Mouse (Mus musculus) small intestine, adult 2 months (tissue): ENCODE results near the gene Pofut1. TPM values are rescaled to one million over a fixed set of nuclear protein-coding genes. Genes with fewer than 3 reads are reported as not detected.

Experiments used
- H3K27ac ChIP-seq: fragments of 200-500 bp; 2 replicates; pipeline ENCODE4 v1.5.1; 2012; ENCODE audit warnings: low read depth, low read length, control low read depth, inconsistent platforms; ENCODE audit not compliant: insufficient read depth
- H3K27me3 ChIP-seq: fragments of 200-500 bp; 2 replicates; pipeline ENCODE4 v1.6.1; 2012; ENCODE audit warnings: mild to moderate bottlenecking, moderate library complexity, low read length, inconsistent platforms; ENCODE audit not compliant: control insufficient read depth, insufficient read depth
- H3K36me3 ChIP-seq: fragments of 200-500 bp; 2 replicates; pipeline ENCODE4 v1.6.1; 2012; ENCODE audit warnings: mild to moderate bottlenecking, low read length, control low read depth, inconsistent platforms; ENCODE audit not compliant: control insufficient read depth, insufficient read depth
- H3K4me1 ChIP-seq: fragments of 200-500 bp; 2 replicates; pipeline ENCODE4 v1.6.1; 2012; ENCODE audit warnings: low read length, inconsistent platforms, mixed read lengths; ENCODE audit not compliant: control insufficient read depth, insufficient read depth, insufficient read length
- H3K4me3 ChIP-seq: fragments of 200-500 bp; 2 replicates; pipeline ENCODE4 v1.5.1; 2012; ENCODE audit warnings: low read depth, mild to moderate bottlenecking, control low read depth, inconsistent platforms, low read length, moderate library complexity
- CTCF ChIP-seq: fragments of 200-500 bp; IDR thresholded peaks from 2 replicates; pipeline ENCODE4 v1.5.1; 2012; ENCODE audit warnings: low read depth, mild to moderate bottlenecking, control low read depth, inconsistent platforms, low read length, moderate library complexity, mixed read lengths; ENCODE audit not compliant: insufficient replicate concordance, insufficient read length; ENCODE audit errors: extremely low read depth
- POLR2A ChIP-seq: fragments of 200-500 bp; IDR thresholded peaks from 2 replicates; pipeline ENCODE4 v1.6.1; 2012; ENCODE audit warnings: low read depth, mild to moderate bottlenecking, control low read depth, inconsistent platforms, low read length, moderate library complexity
- WGBS: fragments of 180-500 bp; shearing (Covaris S2); methylation state at CpG from one replicate; pipeline ENCODE4 v1.1.7; 2018; 5-methylcytosine and 5-hydroxymethylcytosine counted together
- polyA plus RNA-seq: library from polyadenylated mRNA; depleted of rRNA; stranded (reverse); fragments of >200 nt; gene quantifications from 2 replicates; pipeline ENCODE4 v1.2.3, GENCODE M21; 2012

The Pofut1 gene
- polyA plus RNA-seq, 1 experiment: 20.4 TPM

GRCm38 (mm10) chr2:153222130-153222529 is 19.2 kb upstream of the Pofut1 start:
- Histone ChIP-seq H3K4me1 (peaks cover 12% of the 10 kb centered on the region; the same call in 1 of the 2 replicates), H3K27ac (no peak overlapping the region), H3K36me3 (no peaks in the 10 kb centered on the region), H3K4me3 (no peak overlapping the region), H3K27me3 (no peaks in the 10 kb centered on the region)
- TF ChIP-seq CTCF (no peak), POLR2A (no peak)

- H3K4me1 ChIP-seq: peaks cover 12% of the 10 kb centered on the region; the same call in 1 of the 2 replicates
- TF ChIP-seq CTCF: no peak
- no peak for TF ChIP-seq POLR2A
- 0 out of 2 replicates have a peak, but pooled peaks cover 2% of the 10 kb centered on the region for H3K36me3 ChIP-seq
- WGBS: 90% methylated on average over 2 of the region's 2 CpGs
- no peak overlapping the region for H3K4me3 ChIP-seq
- no peak overlapping the region for H3K27ac ChIP-seq
- H3K27me3 ChIP-seq: no peaks in the 10 kb centered on the region
Measured at GRCm38 (mm10) chr2:153222566-153222965, 18.8 kb upstream of the Pofut1 start.

- Histone ChIP-seq H3K27ac (peak within 1 kb of the TSS; percentile 49), H3K36me3 (peaks cover 20% of the 10 kb centered on the region), H3K27me3 (no peaks in the 10 kb centered on the region), H3K4me3 (peak within 1 kb of the TSS; percentile 79), H3K4me1 (no peaks in the 10 kb centered on the region)
- 45% methylated on average over 31 of the region's 31 CpGs for WGBS
- TF ChIP-seq POLR2A (no peak; the same call in 1 of the 2 replicates), CTCF (no peak)
Measured at GRCm38 (mm10) chr2:153224946-153225594, 16.3 kb upstream of the Pofut1 start, which contains the start of gene Tspyl3. Gene Tspyl3, minus strand, starts transcription at chr2:153225441.

- peak overlapping the region; percentile 79 for H3K4me3 ChIP-seq
- TF ChIP-seq CTCF (no peak), POLR2A (no peak)
- peaks cover 25% of the 10 kb centered on the region for H3K36me3 ChIP-seq
- no peaks in the 10 kb centered on the region for H3K27me3 ChIP-seq
- H3K27ac ChIP-seq: no peak overlapping the region
- 24% methylated on average over 3 of the region's 3 CpGs for WGBS
- H3K4me1 ChIP-seq: no peaks in the 10 kb centered on the region
Measured at GRCm38 (mm10) chr2:153225595-153225953, 15.8 kb upstream of the Pofut1 start.

GRCm38 (mm10) chr2:153227959-153228358 is 13.4 kb upstream of the Pofut1 start:
- WGBS: 76% methylated on average over 4 of the region's 4 CpGs
- no peak overlapping the region for H3K27ac ChIP-seq
- no peaks in the 10 kb centered on the region for H3K4me1 ChIP-seq
- TF ChIP-seq POLR2A (no peak), CTCF (no peak)
- no peak overlapping the region for H3K4me3 ChIP-seq
- H3K36me3 ChIP-seq: peaks cover 45% of the 10 kb centered on the region
- H3K27me3 ChIP-seq: no peaks in the 10 kb centered on the region

- WGBS: 78% methylated on average over 5 of the region's 5 CpGs
- H3K4me3 ChIP-seq: no peak overlapping the region
- H3K27ac ChIP-seq: no peak overlapping the region
- H3K4me1 ChIP-seq: no peaks in the 10 kb centered on the region
- TF ChIP-seq CTCF (no peak), POLR2A (no peak)
- H3K36me3 ChIP-seq: peaks cover 49% of the 10 kb centered on the region
- H3K27me3 ChIP-seq: no peaks in the 10 kb centered on the region
Measured at GRCm38 (mm10) chr2:153228523-153228922, 12.8 kb upstream of the Pofut1 start.

- 43% methylated on average over 4 of the region's 4 CpGs for WGBS
- Histone ChIP-seq H3K36me3 (peaks cover 25% of the 10 kb centered on the region), H3K4me1 (peaks cover 19% of the 10 kb centered on the region; the same call in 1 of the 2 replicates), H3K27me3 (no peaks in the 10 kb centered on the region), H3K27ac (no peak overlapping the region), H3K4me3 (no peak overlapping the region)
- no peak for TF ChIP-seq POLR2A
- TF ChIP-seq CTCF: no peak
Measured at GRCm38 (mm10) chr2:153237193-153237592, 4.1 kb upstream of the Pofut1 start.
